Mouse (Mus musculus): Measurements from ENCODE around the gene Plxnc1.

Gene Plxnc1

DNA sequence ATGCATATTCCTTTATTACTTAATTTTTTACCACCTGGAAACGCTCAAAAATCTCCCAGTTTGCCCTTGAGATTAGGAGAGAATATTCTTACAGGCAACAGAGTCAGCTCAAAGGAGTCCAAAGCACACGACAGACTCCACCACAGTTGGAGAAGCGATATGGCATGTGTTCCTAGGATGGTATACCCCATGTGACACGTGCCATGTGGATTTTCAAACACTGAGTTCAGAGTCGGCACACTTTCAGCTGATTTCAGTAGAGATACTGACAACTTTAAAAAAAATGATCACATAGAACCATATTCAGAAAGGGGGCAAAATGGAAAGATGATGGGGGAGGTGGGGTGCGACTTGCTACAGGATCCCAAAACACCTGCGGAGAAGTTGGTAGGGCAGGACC, 26.0 kb downstream of the Plxnc1 start:
- no peak for DNase-seq

DNA sequence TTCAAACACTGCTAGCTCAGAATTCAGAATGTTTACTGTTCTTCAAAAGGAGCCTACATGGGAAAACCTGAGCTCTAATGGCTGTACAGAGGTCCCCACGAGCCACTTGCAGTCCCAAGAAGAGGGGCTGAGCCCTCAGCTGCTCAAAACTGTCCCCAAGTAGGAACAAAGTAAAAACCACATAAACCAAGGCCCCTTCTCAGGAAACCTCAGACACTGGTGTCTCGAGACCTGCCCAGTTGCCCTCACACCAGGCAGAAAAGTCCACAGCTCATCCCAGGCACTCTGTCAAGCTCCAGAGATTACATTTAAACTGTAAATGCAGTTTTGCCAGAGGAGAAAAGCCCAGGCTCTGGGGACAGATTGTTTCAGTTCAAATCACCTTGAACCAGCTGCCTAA, 26.6 kb downstream of the Plxnc1 start:
- DNase-seq = no peak

DNA sequence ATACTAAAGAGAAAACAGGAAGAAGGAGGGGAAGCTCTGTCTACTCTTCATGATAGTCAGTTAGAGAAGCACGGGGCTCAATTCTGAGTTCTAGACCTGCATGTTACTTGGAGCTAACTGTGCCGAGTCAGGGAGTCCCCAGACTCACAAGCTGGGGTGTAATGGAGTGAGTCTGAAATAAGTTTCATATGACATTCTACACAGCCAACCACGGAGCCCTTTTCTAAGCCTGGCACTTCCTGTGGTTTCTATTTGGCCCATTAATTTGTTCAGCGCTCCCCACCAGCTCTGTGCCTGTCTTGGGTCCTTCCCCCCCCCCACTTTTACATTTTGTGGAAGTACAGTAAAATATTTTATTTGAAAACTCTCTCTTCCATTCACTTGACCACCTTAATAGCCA, 27.3 kb downstream of the Plxnc1 start:
- DNase-seq = no peak

- DNase-seq = no peak
Measured at GRCm38 (mm10) chr10:94916610-94917009, 28.0 kb downstream of the Plxnc1 start.

DNA sequence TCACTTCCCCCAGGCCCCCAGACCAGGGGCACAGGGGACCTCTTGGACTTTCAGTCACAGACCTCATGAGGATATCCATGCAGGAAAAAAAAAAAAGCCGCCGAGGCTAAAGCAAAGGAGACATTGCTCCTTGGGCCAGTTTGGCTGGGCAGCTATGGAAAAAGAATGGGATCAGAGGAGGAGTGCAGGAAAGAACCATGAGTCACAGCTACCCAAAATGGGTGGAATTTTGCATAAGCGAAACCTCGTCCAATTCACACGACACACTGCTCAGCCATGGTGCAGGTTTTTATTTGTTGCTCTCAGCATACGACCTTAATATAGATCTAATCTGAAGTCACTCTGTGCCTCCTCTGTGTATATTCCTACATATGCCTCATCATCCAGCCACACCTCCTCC, 28.9 kb downstream of the Plxnc1 start:
- no peak for DNase-seq

GRCm38 (mm10) chr10:94914081-94914480, 30.6 kb downstream of the Plxnc1 start:
- no peak for DNase-seq

DNA sequence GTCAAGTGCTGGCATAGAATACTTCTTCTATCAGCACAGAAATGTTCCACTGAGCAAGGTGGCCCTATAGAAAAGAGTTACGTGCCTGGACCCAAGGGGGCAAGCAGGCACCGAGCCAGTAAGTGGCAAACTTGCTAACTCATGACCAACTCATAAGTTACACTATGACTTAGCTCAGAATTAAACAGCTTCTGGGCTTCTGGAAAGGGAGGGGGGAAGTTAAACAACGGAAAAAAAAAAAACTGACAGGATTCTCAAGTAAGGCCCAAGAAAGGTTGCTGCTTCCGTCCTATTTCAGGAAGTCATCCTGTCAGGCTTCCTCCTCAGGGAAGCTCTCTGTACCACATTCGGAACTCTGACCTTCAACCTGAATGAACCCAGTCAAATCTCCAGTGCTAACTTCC, 31.3 kb downstream of the Plxnc1 start:
- DNase-seq = no peak

- no peak for DNase-seq
Measured at GRCm38 (mm10) chr10:94912551-94912950, 32.1 kb downstream of the Plxnc1 start.

- no peak for DNase-seq
Measured at GRCm38 (mm10) chr10:94911102-94911501, 33.5 kb downstream of the Plxnc1 start.

DNA sequence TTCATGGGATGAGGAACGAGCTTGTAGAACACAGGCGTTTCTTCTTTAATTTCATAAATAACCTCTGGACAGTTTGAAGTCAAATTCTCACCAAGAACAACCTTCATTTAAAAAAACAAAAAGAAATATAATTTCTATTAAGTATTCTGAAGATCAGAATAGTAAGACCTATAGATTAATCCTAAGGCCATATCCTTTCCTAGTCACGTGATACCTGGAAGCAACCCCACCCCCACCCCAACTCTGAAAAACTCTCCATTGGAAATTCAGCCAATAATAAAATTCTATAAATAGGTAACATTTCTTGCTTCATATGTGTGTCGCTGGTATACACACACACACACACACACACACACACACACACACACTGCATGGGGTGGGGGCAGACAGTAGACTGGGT, 34.1 kb downstream of the Plxnc1 start:
- no peak for DNase-seq

- no peak for DNase-seq
Measured at GRCm38 (mm10) chr10:94909789-94910188, 34.8 kb downstream of the Plxnc1 start.

GRCm38 (mm10) chr10:94908976-94909717, 35.5 kb downstream of the Plxnc1 start:
- no peak for DNase-seq

DNA sequence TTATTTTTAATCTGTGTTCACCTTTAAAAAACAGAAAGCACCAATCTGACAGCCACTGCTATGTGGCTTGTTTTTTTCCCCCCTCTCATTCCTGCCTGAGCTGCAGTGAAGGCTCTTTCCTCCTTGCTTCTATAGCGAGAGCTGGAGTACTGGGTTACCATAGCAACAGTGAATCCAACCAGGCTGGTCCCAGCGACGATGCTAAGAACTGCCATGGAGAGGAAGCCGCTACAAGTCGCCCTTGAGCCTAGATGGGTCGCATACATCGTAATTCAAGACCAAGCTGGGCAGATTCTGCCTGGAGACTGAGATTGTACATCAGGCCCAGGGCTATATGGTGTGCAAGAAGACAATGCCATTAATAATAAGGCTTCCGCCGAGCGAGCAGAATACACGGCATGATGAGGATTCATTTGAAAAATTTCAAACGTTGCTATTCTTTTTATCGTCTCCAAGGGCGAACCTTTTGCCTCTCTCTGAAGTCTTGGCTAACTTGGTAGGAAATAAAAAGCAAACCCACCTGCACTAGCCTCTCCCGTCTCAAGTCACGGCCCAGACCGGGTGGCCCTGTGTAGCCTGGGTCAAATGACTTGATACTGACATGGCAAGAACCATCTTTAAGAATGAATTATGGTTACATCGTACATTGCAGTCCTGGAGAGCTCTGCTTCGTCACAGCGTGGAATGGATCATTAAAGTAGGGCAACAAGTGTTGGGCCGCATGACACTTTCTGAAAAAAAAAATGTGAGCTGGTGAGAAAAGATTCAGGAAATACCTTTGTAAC, 38.8 kb downstream of the Plxnc1 start:
- DNase-seq = no peak

- no peak for DNase-seq
Measured at GRCm38 (mm10) chr10:94905219-94905618, 39.4 kb downstream of the Plxnc1 start.

DNA sequence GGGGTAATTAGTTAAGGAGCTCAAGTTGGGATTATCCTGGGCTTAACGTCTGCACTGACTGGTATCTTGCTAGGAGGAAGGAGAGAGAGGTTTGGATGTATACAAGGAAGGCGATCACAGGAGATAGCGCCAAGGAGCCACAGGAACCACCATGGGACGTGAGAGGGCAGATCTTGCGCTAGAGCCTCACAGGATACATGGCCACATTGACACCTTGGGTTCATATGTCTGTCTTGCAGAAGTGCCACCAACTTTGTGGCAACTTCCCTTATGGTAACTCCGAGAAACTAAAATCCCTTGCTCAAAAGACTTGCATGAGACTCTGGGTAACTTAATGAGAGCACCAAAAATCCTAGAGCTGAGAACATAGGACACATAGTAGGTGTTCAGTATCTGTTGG, 47.7 kb downstream of the Plxnc1 start:
- no peak for DNase-seq

DNA sequence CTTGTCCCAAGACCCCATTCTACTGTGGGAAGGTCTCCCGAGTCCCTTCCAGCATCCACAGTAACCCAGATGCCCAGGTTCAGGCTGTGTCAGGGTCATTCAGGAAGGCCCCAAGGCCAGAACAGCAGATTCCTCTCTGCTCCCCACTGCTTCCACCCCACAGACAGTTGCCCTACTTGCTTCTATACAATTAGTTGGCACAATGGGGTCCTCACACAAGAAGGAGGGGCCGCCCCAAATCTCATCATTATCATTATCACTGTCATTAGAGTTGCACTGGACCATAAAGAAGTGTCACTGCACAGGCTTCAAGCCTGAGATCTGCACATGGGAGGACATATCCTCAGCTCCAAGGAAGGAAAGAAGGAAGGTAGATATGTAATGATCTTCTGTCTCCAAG, 48.3 kb downstream of the Plxnc1 start:
- no peak for DNase-seq

DNA sequence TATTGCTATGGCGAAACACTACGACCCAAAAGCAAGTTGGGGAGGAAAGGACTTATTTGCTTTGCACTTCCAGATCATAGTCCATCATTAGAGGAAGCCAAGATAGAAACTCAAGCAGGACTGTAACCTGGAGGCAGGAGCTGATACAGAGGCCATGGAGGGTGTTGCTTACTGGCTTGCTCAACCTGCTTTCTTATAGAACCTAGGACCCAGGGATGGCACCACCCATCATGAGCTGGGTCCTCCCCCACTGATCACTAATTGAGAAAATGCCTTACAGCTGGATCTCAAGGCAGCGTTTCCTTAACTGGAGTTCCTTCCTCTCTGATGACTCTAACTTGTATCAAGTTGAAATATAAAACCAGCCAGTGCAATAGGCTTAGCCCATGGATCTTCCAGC, 48.8 kb downstream of the Plxnc1 start:
- no peak for DNase-seq

GRCm38 (mm10) chr10:94889735-94890134, 54.9 kb downstream of the Plxnc1 start:
- no peak for DNase-seq

GRCm38 (mm10) chr10:94883216-94883615, 61.4 kb downstream of the Plxnc1 start:
- DNase-seq = no peak

- DNase-seq = no peak
Measured at GRCm38 (mm10) chr10:94871506-94871905, 73.1 kb downstream of the Plxnc1 start.

- no peak for DNase-seq
Measured at GRCm38 (mm10) chr10:94871102-94871501, 73.5 kb downstream of the Plxnc1 start.

DNA sequence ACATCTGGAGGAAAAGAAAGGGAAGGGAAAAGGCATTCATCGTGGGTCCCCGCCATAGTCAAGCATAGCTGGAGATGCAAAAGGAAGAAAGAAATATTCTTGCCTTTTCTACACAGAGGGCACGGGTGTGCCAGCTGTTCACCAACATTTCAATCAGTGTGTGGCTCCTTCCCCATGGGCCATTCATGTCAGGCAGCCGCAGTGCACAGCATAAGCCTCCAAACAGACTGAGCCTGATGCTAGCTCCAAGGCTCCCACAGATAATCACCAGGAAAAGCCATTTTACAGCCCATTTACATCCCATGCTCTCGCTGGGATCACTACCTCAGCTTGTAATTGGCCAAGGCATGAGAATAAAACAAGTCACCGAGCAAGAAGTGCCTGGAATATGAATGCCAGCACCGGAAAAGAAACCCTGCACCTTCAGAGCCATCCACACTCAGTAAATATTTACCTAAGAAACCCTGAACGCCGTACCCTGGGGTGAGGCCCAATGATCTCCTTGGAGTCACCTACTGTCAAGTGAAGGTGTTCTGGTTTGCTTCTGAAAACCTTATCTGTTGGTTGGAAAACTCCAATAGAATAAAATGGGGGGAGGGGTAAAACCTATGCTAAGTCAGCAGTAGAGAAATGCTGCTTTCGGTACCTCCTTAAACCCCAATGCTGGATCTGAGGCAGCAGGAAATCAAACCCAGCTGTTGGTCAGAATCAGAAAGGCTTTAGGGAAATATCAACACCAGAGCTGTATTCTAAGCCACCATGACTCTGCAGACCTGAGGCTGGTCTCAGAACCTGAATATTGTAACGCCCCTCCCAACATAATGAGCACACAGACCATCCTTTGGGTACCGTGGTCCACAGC, 77.4 kb downstream of the Plxnc1 start:
- DNase-seq = no peak

GRCm38 (mm10) chr10:94865206-94865605, 79.4 kb downstream of the Plxnc1 start:
- DNase-seq = no peak

Data from kidney, adult 8-10 months (tissue).